Mouse (Mus musculus): ENCODE measurements around the gene Foxc2.

The Foxc2 gene

DNA sequence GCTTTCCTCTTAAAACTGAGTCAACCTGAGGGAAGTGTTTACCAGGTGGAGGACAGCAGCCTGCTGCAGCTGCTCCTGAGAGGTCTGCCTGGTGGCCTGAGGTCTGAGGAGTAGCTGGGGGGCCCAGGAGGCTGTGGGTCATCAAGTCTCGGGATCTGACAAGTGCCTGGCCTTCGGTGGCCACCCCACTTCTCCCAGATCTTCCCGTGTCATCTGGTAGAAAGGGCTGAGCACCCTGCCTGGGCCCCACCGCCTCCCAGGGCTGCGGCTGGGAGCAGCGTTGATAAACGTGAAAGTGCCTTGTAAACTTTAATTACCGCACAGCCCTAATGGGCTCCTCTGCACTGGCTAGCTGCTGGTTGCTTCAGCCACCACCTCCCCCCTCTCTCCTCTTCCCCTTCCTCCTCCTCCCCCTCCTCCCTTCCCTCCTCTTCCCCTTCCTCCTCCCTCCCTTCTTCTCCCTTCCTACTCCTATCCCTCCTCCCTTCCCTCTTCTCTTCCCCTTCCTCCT, 32.7 kb downstream of the Foxc2 start:
- DNase-seq (ENCODE audit: low read depth, low spot score): no peak

DNA sequence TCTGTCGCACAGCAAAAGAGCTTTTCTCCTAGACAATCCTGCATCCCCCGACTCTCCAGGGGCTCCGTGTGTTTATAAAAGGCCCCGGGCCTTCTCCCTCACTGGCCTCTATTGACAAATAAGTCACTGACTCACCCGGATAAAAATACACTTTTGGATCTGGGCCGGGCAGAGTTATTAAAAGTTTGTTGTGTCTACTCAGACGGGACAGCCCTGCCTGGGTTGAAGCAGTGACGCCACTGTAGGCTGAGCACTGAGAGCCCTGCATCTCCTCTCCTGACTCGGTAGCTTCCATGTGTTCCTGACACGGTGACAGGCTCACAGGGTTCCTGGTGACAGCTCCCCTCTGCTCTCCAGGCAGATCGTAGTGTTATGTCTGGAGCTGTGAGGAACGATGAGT, 36.4 kb downstream of the Foxc2 start:
- no peak for DNase-seq (ENCODE audit: low read depth, low spot score)

DNA sequence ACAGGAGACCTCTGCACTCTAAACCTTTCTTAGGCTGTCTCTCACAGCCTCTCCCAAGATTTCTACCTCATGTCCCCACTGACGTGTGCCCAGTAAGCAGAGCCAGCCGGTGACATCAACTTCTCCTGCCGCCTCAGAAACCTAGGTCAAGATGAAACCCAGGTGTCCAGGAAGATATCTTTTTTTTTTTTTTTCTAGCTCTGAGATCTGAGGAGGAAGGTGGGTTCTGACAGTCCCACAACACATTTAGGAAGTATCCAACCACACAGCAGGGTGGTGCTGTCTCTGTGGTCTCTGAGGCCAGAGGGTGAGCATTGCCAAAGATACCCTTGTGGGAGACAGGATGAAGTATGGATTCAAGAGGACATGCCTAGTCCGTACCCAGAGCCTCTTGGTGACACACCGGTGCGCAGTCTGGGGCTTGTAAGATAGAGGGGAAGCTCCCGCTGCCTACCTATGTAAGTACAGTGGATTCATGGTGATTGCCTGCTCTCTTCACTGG, 41.1 kb downstream of the Foxc2 start:
- DNase-seq (ENCODE audit: low read depth, low spot score): no peak

DNA sequence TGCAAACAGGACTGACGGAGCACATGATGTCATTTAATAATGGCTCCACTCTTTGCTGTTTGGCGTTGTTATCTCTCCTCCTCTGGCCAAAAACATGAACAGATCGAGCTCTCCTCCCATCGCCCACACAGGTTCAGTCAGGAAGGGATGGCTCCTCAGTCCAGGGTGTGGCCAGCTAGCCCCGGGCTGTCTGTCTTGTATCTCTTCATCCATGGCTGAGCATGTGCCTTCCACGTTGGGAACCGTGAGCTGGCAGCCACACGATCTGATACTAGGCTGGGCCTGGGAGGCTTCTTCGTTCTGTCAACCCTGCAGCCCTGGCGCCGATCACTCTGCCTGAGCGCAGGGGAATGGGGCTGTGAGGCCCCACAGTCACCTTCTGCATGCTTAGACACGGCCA, 42.8 kb downstream of the Foxc2 start:
- no peak for DNase-seq (ENCODE audit: low read depth, low spot score)

DNA sequence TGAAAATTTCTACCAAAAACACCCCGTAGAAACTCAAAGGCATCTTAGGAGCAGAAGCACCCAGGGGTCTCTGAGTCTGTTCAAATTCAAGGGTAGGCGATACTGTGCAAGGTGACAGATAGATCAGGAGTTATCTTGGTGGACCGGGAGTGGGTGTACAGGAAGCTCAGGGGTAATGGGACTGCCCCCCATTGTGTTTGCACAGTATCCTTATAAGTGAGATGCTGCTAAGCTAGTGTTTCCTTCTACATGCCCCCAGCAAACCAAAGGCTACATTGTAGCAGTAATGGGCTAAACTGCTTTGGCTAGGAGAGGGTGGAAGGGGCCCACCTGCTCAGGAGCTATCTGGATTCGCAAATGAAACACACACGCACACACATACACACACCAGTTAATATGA, 45.5 kb downstream of the Foxc2 start:
- DNase-seq (ENCODE audit: low read depth, low spot score): no peak

DNA sequence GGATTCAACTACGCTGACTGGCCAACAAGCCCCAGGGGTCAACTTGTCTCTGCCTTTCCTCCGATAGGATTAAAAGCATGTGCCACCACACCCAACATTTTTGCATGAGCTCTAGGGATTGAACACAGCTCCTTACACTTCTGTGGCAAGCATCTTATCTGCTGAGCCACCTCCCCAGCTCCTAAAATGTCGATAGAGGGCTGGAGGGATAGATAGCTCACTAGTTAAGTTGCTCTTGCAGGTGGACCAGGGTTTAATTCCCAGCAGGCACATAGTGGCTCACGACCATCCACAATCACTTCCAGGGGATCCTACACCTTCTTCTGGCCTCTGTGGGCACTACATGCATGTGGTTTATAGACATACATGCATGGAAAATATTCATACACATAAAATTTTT, 46.4 kb downstream of the Foxc2 start:
- no peak for DNase-seq (ENCODE audit: low read depth, low spot score)

DNA sequence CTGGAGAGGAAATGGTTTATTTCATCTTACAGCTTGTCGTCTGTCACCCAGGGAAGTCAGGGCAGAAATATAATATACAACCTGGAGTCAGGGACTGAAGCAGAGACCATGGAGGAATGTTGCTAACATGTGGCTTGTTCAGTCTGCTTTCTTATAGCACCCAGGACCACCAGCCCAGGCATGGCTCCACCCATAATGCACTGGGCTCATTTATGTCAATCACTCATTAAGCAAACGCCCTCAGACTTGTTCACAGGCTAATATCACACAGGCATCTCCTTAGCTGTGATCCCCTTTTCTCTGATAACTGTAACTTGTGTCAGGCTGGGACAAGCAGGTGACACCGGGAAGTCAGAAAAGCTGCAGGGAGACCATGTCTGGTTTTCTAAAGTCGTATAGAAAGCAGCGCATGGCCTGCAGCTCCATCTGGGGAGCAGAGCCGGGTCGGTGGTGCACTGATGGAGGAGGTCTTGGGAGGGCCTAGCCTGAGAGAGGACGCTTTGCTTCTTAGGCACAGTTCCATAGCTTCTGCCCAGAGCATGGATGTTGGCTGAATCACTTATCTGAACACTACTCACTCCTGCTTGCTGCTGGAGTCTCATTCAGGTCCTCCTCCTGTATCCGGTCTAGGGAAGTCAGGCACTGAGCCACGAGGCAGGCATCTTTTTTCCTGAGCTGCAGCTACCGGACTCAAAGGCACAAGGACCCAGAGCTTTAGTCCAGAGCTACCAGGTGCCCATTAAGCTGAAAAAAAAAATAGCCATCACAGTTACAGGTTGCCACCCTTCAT, 47.1 kb downstream of the Foxc2 start:
- no peak for DNase-seq (ENCODE audit: low read depth, low spot score)

DNA sequence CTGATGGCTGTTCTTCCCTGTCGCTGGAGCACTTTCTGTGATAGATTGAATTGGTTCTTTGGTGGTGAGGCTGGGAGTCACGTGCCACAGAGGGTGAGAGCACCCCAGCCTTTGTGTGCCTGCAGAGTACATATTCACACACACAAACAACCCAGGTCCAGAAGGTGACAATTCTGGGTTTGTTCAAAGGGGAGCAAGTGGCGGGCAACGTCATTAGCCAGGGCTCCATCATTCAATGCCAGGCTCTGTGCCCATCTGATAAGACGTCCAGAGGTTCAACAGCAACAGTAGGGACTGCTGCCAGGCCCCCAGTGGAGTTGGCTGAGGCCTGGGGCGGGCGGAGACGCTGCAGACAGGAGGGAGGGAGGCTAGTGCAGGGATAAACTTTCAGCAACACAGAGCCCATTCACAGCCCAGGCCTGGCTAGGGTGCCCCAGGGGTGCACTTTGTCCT, 48.1 kb downstream of the Foxc2 start:
- no peak for DNase-seq (ENCODE audit: low read depth, low spot score)

DNA sequence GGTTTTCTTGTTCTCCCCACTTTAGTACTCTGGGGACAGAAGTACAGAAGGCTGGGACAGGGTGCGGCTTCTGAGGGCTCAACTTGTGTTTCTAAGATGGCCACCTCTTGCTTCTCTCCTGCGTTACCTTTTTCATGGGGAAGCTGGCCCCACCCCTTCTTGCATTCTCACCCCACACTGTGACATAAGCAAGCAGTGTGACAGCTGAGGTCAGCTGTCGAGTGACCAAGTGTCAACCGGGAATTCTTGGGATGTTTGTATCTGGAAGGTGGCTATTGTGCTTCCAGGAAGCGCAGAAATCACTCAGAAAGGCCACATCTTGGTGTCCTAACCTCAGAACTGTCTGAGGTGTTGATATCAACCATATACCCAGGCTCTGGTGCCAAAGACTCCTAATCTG, 52.1 kb downstream of the Foxc2 start:
- DNase-seq (ENCODE audit: low read depth, low spot score): no peak
